Mouse (Mus musculus) heart, postnatal 4 days (tissue): ENCODE results near the gene Carnmt1. TPM values are rescaled to one million over a fixed set of nuclear protein-coding genes. Genes with fewer than 3 reads are reported as not detected.

ENCODE experiments used
- DNase-seq: peaks from one replicate; pipeline ENCODE4 v3.0.0; 2021
- total RNA-seq, 2 experiments: library from RNA; stranded (reverse); gene quantifications; 2 replicates each; pipeline ENCODE4 v1.2.3; 2021

The Carnmt1 gene
- total RNA-seq, result 10 to 100 TPM; 19.0 to 21.6 TPM

DNA sequence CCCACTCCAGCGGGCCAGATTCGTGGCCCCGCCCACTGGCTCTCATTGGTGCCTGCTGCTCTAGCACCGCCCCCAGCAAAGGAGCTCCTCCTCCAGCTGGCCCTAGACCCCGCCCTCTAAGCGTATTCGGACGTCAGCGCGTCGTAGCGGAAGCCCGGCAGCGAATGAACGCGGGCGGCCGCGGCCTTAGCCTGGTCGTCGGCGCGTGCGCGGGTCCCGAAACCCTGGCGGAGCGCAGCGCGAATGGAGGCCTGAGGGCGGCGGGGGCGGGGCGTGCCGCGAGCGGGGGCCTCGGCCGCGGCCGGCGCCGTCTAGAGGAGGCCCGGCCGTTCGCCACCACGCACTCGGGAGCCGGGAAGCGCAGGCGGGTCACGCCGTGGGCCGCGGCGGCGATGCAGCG is at the start of gene Carnmt1:
Gene Carnmt1 (plus strand): TSS at position 157 of the 400 bp plus-strand sequence.
- DNase-seq, result peak; percentile 99

DNA sequence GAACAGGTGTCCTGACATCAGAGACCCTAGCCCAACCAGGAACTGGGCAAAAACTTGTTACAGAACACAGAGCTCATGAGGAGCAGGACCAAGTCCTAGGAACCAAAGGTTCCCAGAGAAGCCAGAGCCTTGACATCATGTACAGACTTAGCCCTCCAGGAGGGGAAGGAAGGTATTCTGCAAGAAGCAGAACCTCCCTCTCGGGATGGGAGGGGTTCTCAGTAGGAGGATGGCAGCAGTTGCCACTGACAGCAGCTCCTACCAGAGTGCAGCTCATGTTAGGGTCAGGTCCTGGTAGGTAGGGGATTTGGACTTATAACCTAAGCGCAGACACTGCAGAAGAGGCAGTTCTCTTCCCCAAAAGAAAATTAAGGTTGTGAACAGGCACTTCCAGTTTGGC is 46.7 kb upstream of the Carnmt1 start:
- no peak for DNase-seq

DNA sequence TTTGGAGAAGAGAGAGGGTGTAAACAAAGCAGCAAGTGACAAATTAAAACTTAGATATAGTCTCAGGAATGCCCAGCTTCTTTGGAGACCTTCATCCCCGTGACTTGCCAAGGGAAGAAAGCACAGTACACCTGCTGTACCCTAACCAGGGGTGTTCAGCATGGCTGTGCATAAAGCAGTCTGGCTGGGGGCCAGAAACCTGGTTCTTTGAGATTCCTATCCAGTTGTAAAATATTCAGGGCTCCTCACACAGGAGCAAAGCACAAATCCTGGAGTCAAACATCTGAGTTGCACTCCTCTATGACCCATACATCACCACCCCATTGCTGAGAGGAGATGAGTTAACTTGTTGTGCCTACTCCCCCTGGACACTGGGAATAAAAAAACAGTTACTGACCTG is 41.0 kb upstream of the Carnmt1 start:
- peak; percentile 23 for DNase-seq

DNA sequence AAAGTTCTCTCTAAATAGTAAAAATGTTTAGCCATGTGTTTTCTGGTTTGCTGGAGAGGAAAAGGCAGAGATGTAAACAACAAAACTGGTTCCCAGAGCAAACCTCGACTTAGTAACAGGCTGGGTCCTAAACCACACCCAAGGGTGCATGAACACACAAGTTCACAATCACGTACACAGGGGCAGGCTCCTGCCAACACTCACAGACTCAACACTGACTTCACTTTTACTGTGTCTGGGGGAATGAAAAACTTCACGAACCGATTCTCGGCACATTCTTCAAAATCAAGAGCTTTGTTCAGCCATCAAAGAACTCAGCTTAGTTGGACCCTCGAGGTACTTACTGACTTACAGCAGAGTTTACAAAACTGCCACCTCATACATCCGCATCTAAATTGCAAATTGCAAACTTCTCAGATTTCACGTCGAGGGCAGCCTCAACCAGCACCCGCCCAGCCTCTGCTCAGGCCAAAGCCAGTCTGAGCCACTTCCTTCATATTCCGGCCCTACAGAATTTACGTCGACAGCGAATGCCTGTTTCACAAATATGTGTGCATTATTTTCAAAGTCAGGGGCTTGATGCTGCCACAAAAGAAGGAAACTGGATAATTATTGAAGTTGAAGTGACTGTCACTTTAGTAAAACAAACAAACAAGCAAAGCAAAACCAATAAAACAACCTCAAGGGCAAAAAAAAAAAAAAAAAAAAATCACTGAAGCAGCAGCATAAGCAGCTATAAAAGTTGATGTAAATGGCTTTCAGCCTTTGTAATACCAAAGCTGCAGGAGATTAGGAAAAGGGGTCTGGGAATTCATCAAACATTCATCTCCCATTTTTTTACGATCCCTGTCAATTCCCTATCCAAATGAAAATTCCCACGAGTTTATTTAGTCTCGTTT is 40.1 kb upstream of the Carnmt1 start:
- peak; percentile 37 for DNase-seq

DNA sequence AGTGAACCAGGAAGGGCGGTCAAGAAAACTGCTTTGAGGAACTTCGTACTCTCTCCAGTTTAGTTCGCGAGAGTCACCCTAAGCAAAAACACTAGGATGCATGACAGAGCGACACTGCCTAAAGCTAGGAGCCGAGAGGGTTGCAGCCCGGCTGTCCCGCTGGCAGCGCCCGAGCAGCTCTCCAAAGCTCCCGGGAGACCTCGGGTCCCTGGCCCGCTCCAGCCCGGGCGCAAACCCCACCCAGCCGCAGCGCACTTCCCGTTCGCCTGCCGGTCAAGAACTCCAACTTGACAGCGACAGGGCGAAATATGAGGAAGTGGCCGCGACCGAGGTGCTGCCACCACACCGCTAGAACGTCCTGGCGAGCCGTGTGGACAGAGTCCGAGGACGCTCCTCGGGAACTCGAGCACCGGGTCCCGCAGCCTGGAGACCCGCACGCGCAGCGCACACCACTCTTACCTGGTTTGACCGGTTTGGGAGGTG is 39.4 kb upstream of the Carnmt1 start:
- peak; percentile 78 for DNase-seq

DNA sequence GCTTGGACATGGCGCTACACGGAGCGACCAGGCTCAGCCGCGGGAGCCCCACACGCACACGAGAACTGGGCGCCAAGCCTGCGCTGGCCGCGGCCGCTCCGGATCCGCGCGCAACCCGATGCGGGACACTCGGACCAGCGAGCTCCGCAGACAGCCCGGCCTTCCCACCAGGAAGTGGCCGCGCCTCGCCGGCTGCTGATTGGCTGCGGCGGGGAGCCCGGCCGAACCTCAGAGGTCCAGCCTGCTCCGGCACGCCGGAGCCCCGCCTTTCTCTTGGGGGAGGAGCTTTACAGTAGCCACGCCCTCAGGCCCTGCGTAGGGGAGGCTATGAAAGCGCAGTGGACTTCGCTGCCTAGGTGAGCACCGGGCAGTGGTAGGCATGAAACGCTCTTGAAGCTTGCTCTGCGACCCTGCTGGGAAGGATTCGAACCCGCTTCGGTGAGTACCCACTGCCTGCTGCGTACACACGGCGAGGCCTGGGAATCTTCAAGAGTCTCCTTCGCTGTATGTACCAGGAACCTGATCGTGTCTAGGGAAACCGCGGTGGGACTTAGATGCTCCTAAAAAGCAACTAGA is 38.8 kb upstream of the Carnmt1 start, which contains the start of the genes Ostf1 and Nmrk1:
Gene Ostf1 (minus strand): TSS at position 180 of the 576 bp plus-strand sequence.
Gene Nmrk1 (plus strand): TSS at position 307 of the 576 bp plus-strand sequence.
- DNase-seq, result peak; percentile 99

DNA sequence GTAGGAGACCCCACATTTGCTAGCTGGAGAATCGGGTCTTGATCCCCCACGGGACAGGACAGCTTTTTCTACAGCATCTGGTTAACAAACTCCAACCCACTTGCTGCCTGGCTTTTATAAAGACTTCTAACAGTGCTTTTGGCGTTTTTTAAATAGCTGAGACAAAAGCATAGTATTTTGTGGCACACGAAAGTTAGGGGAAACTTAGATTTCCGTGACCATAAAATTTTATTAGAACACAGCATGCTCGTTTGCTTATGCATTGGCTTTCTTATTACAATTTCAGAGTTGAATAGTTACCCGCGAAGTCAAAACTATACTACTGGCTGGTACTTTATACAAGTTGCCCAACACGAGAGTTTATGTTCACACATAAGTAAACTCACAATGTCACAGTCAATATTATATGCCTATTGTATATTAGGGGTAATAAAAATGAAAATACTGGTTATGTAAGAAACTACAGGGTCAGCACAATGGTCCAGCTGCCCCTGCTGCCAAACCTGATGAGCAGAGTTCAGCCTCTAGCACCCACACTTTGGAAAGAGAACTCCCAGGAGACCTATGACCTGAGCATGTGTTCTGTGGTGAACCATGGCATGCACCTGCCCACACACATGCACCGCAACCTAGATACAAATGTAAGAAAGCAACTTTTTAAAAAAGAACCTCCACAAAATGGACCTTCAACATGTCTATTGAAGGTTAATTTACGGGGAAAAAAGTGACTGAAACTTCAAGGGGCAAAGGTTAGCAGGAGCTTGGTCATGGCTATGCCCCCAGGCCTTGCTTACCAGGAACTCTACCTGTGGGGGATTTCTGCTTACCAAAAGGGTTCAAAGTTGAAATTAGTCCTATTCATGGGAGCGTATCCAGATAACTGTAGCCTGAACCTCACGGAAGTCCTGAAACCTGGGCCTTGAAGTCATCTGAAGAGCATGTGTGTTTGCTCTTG is 38.1 kb upstream of the Carnmt1 start:
- no peak for DNase-seq

DNA sequence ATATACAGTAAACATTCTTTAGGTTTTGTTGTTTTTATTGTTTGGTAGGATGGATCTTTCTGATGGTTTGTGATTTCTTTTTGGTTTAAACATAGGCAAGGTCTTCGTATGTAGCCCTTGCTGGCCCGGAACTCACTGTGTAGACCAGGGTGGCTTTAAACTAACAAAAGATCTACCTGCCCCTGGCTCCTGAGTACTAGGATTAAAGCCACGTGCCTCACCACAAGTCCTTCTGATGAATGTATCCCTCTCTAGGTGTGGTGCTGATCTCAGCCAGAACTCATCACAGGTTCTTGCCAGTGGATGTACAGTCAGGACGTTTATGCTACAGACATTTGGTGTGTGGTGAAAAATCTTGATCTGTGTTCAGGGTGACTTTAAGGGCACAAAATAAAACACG is 32.6 kb upstream of the Carnmt1 start:
- DNase-seq, result no peak

DNA sequence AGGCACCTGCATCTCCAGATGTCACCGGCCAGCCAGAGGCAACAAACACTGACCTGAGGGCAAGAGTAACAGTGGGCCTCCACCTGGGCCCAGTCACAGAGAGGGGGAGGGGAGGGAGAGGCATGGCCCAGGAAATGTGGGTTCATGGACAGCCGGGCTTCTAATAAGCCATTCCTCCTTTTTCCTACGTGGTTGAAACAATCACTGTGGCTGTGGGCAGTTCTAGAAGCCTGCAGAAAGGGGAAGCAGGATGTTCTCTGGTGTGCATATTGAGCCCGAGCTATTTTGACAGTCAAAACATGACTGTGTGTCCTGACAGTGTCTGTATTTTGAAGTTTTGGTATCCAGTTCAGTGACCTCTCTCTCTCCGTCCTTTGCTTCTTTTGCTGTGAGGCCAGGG is 31.6 kb upstream of the Carnmt1 start:
- DNase-seq, result no peak

DNA sequence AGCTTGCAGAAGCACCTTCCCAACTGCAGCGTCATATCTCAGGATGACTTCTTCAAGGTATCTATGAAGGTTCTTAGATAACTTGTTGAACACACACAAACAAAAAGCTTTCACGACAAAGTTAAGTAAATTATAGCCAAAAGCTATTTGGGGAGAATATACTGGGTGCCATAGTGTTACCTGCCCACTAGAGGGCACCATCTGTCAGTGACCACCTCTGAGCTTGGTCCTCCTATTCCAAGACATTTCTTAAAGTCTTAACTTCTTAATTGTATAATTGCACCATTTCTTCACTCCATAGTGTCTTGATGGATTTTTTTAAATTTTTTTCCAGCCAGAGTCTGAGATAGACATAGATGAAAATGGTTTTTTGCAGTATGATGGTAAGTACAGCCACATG is 31.0 kb upstream of the Carnmt1 start:
- no peak for DNase-seq

DNA sequence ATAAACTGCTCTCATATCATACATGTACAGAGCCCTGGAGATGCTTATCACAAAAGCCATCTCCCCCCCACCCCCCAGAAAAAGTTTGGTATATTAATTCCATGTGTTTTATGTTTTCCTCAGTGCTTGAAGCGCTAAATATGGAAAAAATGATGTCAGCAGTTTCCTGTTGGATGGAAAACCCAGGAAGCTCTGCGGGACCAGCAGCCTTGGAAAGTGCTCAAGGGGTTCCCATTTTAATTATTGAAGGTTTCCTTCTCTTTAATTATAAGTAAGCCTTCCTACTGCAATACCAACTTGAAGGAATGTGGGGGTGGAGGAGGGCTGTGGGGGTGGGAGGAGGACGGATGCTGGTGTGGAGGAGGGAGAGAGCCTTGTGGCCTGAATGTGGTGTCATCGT is 29.6 kb upstream of the Carnmt1 start:
- no peak for DNase-seq

DNA sequence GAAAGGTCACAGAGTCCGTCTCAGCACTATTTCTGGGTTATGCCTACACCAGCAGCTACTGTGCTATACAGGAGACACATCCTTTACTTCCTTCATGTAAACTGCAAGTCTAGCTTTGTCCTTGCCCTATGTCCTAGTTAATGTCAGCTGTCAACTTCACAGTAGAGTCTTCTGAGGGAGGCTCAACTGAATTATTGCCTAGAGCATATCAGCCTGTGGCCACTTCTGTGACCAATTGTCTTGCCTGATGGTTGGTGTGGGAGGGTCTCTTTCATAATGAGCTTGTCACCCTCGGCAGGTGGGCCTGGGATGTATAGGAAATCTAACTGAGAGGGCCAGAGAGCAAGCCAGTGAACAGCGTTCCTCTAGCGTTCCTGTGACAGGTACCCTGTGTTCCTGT is 27.2 kb upstream of the Carnmt1 start:
- DNase-seq, result no peak

DNA sequence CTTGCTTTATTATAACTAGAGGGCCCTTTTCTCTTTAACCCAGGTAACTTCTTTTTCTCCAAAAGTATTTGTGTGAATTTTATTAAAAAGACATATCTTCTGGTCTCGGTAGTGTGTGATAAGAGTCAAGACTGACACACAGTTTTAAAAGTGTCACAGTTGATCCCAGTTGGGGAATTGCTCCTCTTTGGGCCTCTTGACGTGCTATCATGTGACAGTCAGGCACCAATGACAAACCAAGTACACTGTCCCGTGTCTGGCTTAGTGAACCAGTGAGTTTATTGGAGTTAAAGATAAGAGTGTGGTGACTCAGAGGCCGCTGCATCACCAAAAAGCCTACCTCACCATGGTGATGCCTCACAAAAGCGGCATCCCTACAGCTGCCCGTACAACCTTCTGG is 26.5 kb upstream of the Carnmt1 start:
- no peak for DNase-seq

DNA sequence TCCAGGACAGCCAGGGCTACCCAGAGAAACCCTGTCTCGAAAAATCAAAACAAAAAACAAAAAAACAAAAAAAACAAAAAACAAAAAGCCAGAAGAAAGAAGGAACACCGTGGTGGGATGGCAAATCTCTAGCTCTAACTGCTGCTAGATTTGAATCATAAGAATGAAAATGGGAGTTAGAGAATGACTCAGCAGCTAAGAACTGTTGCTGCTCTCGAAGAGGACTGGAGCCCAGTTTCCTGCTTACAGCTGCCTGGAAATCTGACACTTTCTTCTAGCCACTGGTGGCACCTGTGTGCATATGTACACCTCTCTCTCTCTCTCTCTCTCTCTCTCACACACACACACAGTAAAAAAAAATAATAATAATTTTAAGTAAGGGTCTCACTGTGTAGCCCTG is 24.2 kb upstream of the Carnmt1 start:
- no peak for DNase-seq

DNA sequence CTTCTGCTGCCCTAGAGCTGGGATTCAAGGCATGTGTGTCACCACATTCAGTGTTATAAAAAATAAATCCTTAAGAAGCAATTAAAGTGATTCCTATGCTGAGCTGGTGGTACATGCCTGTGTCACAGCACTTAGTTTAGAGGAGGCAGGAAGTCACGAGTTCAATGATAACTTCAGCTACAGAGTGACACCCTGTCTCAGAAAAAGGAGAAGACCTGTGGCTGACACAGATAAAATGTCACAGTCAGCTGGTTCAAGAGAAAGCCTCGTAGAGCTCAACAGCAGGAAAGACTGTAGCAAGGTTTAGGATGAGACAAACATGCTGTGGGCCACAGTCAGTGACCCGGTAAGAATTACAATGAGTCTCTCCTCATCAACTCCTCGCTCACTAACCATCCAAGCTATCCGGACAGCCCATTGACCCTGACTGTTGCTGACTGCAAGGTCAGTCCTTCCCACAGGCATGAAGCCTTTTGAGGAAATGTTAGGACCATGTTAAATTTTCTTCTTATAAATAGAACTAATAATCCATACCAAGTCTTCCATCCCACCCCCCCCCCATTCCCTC is 23.6 kb upstream of the Carnmt1 start:
- DNase-seq, result no peak

DNA sequence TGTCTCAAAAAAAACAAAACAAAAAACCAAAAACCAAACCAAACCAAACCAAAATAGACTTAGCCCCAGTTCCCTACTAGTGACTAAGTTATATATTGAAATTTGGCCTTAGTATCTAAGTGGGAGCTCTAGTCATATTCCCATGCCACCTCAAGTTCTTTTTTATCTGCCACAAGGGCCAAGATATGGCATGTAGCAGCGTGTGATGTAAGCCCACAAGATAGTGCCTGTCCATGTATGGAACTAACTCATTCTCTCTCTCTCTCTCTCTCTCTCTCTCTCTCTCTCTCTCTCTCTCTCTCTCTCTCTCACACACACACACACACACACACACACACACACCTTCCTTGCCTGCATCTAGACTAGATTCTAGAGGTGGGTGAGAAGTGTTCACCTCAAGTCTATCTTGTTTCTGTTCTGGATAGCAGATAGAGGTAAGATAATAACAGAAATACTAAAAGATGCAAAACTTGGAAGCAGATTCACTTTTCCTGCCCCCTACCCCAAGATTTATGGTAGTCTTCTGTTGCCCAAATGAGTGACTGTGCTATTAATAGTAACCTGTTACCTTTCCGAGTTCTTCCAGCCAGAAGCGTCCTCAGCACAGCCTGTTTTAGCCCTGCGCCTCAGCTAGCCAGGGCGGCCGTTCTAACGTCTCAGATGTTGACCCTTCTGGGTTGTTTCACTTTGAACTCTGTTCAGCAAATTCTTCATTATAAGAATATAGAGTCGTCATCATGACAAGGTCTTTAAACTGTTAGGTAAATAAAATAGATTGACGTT is 22.6 kb upstream of the Carnmt1 start:
- peak; percentile 29 for DNase-seq

DNA sequence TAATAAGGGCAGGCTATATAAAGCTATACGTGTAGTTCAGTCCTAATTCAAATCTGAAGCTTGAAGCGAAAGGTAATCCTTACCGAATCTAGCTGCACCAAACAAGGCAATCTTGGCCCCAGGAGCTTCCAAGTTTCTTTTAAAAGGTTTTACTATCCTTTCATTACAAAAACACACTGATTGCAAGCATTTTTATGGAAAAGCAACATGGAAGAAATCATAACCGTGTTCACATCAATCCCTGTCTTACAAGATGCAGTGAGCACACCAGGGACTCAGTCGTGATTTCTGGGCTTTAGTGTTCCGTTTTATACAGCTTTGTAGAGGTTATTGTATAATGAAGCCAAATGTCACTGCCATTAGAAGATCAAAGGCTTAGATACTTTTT is 22.0 kb upstream of the Carnmt1 start:
- no peak for DNase-seq

DNA sequence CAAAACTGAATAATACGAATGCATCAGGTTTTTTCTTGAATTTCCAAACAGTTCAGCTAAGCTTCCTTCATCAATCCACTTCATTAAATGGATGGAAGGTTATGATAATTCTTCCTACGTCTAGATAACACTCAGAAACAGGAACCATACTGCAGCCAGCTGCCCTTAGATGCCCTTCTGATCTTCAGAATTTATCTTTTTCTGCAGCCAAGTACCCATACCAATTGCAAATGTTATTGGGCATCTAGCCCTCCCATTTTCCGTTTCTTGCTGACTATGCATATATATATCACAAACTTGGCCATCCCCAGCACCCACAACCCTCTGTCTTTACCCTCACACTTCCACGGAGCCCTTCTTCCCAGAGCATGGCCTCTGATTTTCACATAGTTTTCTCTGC is 20.6 kb upstream of the Carnmt1 start:
- DNase-seq, result no peak

DNA sequence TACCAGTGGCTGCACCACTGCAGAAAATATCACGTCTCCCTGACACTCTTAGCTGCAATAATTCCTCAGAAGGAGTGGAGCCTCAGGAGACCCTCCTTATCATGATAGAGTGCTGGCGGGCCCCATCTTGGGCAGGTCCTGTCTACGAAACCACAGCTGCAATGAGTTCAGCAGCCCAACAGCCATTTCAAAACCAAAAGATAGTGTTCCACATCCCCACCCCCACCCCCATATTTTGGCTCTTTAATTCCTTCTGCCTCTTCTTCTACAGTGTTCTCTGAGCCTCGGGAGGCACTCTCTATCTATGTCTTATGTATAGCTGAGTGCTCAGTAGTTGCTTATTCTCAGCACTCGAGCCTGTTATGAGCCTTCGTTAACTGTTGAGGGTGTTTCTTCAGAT is 20.1 kb upstream of the Carnmt1 start:
- DNase-seq, result no peak

DNA sequence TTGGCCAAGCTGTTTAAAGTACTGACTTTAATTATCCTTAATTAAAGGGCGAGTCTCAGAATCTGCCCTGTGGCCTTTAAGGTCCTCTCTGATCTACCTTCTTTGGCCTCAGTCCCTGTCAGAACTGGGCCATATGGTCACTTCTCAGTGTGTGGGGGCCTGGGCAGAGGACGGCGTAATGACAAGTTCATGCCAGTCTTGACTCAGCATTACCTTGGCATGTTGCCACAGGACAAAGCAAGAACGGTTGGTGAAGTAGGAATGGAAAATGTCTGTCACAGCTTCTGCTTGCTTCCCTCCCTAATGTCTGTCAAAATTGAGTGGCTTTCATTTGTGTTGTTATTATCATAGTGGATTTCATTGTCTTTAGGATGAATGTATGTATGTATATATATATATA is 18.0 kb upstream of the Carnmt1 start:
- peak; percentile 51 for DNase-seq

DNA sequence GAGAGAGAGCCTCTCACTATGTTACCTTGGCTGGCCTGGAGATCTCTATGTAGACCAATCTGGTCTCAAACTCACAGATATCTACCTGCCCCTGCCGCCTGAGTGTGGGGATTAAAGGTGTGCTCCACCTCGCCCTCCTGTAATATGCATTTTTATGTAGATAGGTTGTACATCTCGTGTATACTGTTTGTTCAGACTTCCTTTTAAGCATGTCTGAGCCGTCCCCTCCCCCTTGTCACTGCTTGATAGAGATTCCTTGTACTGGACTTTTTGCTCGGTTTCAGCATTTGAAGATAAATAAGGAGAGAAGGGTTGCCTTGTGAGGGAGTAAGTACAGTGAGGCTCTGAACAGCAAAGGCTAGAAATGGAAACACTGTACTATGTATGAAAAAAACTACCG is 17.5 kb upstream of the Carnmt1 start:
- no peak for DNase-seq

DNA sequence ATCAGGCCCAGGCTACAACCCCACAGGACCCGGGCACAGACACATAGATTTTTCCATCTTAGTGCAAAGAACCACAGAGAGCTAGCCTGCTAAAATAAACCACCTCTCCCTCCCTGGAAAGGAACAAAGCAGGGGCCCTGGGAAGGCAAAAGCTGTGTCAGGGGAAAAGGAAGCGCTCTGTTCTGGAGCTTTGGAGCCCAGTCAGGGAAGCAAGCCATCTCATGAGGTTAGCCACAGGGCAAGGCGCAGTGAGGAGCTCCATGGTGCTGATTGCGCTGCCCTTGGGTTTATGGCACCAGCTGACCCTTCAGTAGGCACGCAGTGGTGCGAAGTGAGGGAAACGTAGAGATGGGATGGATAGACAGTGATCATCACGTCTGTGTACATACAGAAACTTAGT is 16.2 kb upstream of the Carnmt1 start:
- no peak for DNase-seq
